Mouse (Mus musculus) small intestine, adult 2 months (tissue): ENCODE measurements at regions not wholly inside any gene's neighbourhood (a gene's known extent, or its start where the extent isn't known, plus 50 kb on each side); places are given as distances from the start of the nearest gene placed in this dataset.

ENCODE experiments used
- H3K27ac ChIP-seq: fragments of 200-500 bp; 2 replicates; pipeline ENCODE4 v1.5.1; 2012; ENCODE audit warnings: low read depth, low read length, control low read depth, inconsistent platforms; ENCODE audit not compliant: insufficient read depth
- H3K27me3 ChIP-seq: fragments of 200-500 bp; 2 replicates; pipeline ENCODE4 v1.6.1; 2012; ENCODE audit warnings: mild to moderate bottlenecking, moderate library complexity, low read length, inconsistent platforms; ENCODE audit not compliant: control insufficient read depth, insufficient read depth
- H3K36me3 ChIP-seq: fragments of 200-500 bp; 2 replicates; pipeline ENCODE4 v1.6.1; 2012; ENCODE audit warnings: mild to moderate bottlenecking, low read length, control low read depth, inconsistent platforms; ENCODE audit not compliant: control insufficient read depth, insufficient read depth
- H3K4me1 ChIP-seq: fragments of 200-500 bp; 2 replicates; pipeline ENCODE4 v1.6.1; 2012; ENCODE audit warnings: low read length, inconsistent platforms, mixed read lengths; ENCODE audit not compliant: control insufficient read depth, insufficient read depth, insufficient read length
- H3K4me3 ChIP-seq: fragments of 200-500 bp; 2 replicates; pipeline ENCODE4 v1.5.1; 2012; ENCODE audit warnings: low read depth, mild to moderate bottlenecking, control low read depth, inconsistent platforms, low read length, moderate library complexity
- CTCF ChIP-seq: fragments of 200-500 bp; IDR thresholded peaks from 2 replicates; pipeline ENCODE4 v1.5.1; 2012; ENCODE audit warnings: low read depth, mild to moderate bottlenecking, control low read depth, inconsistent platforms, low read length, moderate library complexity, mixed read lengths; ENCODE audit not compliant: insufficient replicate concordance, insufficient read length; ENCODE audit errors: extremely low read depth
- POLR2A ChIP-seq: fragments of 200-500 bp; IDR thresholded peaks from 2 replicates; pipeline ENCODE4 v1.6.1; 2012; ENCODE audit warnings: low read depth, mild to moderate bottlenecking, control low read depth, inconsistent platforms, low read length, moderate library complexity
- WGBS: fragments of 180-500 bp; shearing (Covaris S2); methylation state at CpG from one replicate; pipeline ENCODE4 v1.1.7; 2018; 5-methylcytosine and 5-hydroxymethylcytosine counted together

GRCm38 (mm10) chr11:114570076-114570475 is 98.2 kb upstream of the Rpl38 start:
- H3K4me1 ChIP-seq = no peaks in the 10 kb centered on the region; the same call in 1 of the 2 replicates
- no peaks in the 10 kb centered on the region for H3K36me3 ChIP-seq
- 97% methylated on average over 5 of the region's 5 CpGs for WGBS
- TF ChIP-seq POLR2A = no peak
- TF ChIP-seq CTCF = no peak
- H3K27ac ChIP-seq = no peak overlapping the region
- H3K4me3 ChIP-seq = no peak overlapping the region
- H3K27me3 ChIP-seq = peaks cover 19% of the 10 kb centered on the region

- no peak overlapping the region for H3K4me3 ChIP-seq
- peaks cover 19% of the 10 kb centered on the region for H3K27me3 ChIP-seq
- no peaks in the 10 kb centered on the region for H3K36me3 ChIP-seq
- no peaks in the 10 kb centered on the region; the same call in 1 of the 2 replicates for H3K4me1 ChIP-seq
- TF ChIP-seq POLR2A (no peak), CTCF (no peak)
- 23% methylated on average over 21 of the region's 21 CpGs for WGBS
- H3K27ac ChIP-seq = no peak overlapping the region
Measured at GRCm38 (mm10) chr11:114567814-114568800, 100.2 kb upstream of the Rpl38 start.

GRCm38 (mm10) chr11:114567045-114567780 is 101.1 kb upstream of the Rpl38 start:
- TF ChIP-seq CTCF (no peak), POLR2A (no peak)

GRCm38 (mm10) chr11:114564949-114565348 is 103.4 kb upstream of the Rpl38 start:
- 95% methylated on average over 2 of the region's 2 CpGs for WGBS
- Histone ChIP-seq H3K27me3 (peaks cover 19% of the 10 kb centered on the region), H3K4me3 (no peak overlapping the region), H3K27ac (no peak overlapping the region), H3K36me3 (no peaks in the 10 kb centered on the region), H3K4me1 (no peaks in the 10 kb centered on the region)
- TF ChIP-seq POLR2A (no peak), CTCF (no peak; the same call in 1 of the 2 replicates)

More at GRCm38 (mm10) chr11:114567045-114567780, 101.1 kb upstream of the Rpl38 start:
- H3K36me3 ChIP-seq = no peaks in the 10 kb centered on the region
- no peaks in the 10 kb centered on the region; the same call in 1 of the 2 replicates for H3K4me1 ChIP-seq
- H3K27me3 ChIP-seq = peaks cover 19% of the 10 kb centered on the region
- WGBS = 24% methylated on average over 20 of the region's 20 CpGs
- no peak overlapping the region for H3K4me3 ChIP-seq
- H3K27ac ChIP-seq = no peak overlapping the region

GRCm38 (mm10) chr11:114563172-114563571 is 105.2 kb upstream of the Rpl38 start:
- 71% methylated on average over 9 of the region's 9 CpGs for WGBS
- no peak overlapping the region for H3K27ac ChIP-seq
- TF ChIP-seq CTCF = no peak
- TF ChIP-seq POLR2A = no peak

GRCm38 (mm10) chr11:114554576-114554975 is 113.7 kb upstream of the Rpl38 start:
- H3K4me1 ChIP-seq = no peaks in the 10 kb centered on the region; the same call in 1 of the 2 replicates
- H3K36me3 ChIP-seq = no peaks in the 10 kb centered on the region
- no peak overlapping the region for H3K4me3 ChIP-seq
- H3K27ac ChIP-seq = no peak overlapping the region
- WGBS = 59% methylated on average over 5 of the region's 5 CpGs
- H3K27me3 ChIP-seq = no peaks in the 10 kb centered on the region
- no peak for TF ChIP-seq POLR2A
- no peak for TF ChIP-seq CTCF

More at GRCm38 (mm10) chr11:114563172-114563571, 105.2 kb upstream of the Rpl38 start:
- no peaks in the 10 kb centered on the region for H3K4me1 ChIP-seq
- no peaks in the 10 kb centered on the region for H3K36me3 ChIP-seq
- H3K4me3 ChIP-seq = no peak overlapping the region
- peaks cover 14% of the 10 kb centered on the region for H3K27me3 ChIP-seq

GRCm38 (mm10) chr11:114553992-114554391 is 114.3 kb upstream of the Rpl38 start:
- Histone ChIP-seq H3K27ac (no peak overlapping the region), H3K36me3 (no peaks in the 10 kb centered on the region), H3K27me3 (no peaks in the 10 kb centered on the region), H3K4me3 (no peak overlapping the region), H3K4me1 (no peaks in the 10 kb centered on the region; the same call in 1 of the 2 replicates)
- WGBS = 47% methylated on average over 13 of the region's 13 CpGs
- TF ChIP-seq POLR2A (no peak), CTCF (no peak)
